Mouse (Mus musculus) heart, postnatal 25 days (tissue): ENCODE data around the gene Galnt2. TPM values are rescaled to one million over a fixed set of nuclear protein-coding genes. Genes with fewer than 3 reads are reported as not detected.

Experiments used
- DNase-seq: peaks from one replicate; pipeline ENCODE4 v3.0.0; 2022; ENCODE audit warnings: low spot score
- intact Hi-C: fragments of 180-260 bp; cut with DNase I; formaldehyde crosslinking; loops from one replicate; pipeline ENCODE4 v1.15.1; 2025
- total RNA-seq, 2 experiments: library from RNA; stranded (reverse); gene quantifications; 2 replicates each; pipeline ENCODE4 v1.2.3; 2021

Galnt2 gene
- total RNA-seq, 2 experiments from 2014 or later = 37.7 to 41.6 TPM

DNA sequence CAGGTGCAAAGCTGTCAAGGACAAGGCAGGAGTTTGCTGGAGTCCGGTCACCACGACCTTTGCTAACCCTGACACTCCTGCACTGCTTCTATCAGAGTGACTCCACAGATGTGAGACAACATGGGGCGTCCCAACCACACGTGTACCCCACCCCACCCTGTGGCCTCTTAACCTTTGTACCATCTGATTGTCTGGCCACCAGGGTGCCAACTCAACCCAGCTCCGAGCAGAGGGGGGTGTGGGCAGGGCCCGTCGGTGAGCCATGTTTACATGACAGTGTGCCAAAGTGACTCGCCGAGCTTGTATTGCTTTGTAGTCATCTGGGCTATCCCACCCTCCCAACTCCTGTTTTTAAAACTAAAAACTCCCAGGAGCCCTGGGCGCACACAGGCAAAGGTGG lies 113.9 kb downstream of the Galnt2 start:
- DNase-seq = no peak
- intact Hi-C loops = loop anchor here (5.0 kb wide), 3 partner anchors 53 to 423 kb away; no protein-coding TSS in a partner anchor

- DNase-seq = no peak
- intact Hi-C loops = loop anchor here (2.0 to 5.0 kb wide), 4 partner anchors 55 to 425 kb away; no protein-coding TSS in a partner anchor
Observed at GRCm38 (mm10) chr8:124346852-124347523, 115.8 kb downstream of the Galnt2 start.

GRCm38 (mm10) chr8:124348087-124348486 lies 116.9 kb downstream of the Galnt2 start:
- intact Hi-C loops = loop anchor here (5.0 kb wide), 3 partner anchors 56 to 426 kb away; no protein-coding TSS in a partner anchor
- no peak for DNase-seq

- DNase-seq = peak; percentile 39
- intact Hi-C loops = loop anchor here (1.0 to 5.0 kb wide), 5 partner anchors 57 to 557 kb away; no protein-coding TSS in a partner anchor
Observed at GRCm38 (mm10) chr8:124349663-124350062, 118.5 kb downstream of the Galnt2 start.

GRCm38 (mm10) chr8:124351636-124352035 lies 120.4 kb downstream of the Galnt2 start:
- no peak for DNase-seq
- intact Hi-C loops = loop anchor here (5.0 kb wide), 1 partner anchor 559 kb away; no protein-coding TSS in a partner anchor

DNA sequence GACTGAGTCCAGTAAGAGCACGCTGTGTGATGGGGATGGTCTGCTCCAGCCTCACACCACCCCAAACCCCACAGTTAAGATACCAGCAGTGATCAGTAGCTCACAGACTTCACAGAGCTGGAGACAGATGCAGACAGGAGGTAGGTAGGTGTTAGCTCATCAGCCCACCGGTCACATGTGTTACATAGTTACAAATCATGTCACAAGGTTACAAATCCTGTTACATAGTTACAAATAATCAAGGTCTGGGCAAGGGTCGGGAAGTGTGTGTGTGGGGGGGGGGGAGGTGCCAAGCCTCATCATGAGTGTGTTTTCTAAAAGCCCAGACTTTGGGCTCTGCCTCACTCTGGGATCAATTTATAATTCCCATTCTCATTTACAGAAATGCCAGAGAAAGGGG lies 129.7 kb downstream of the Galnt2 start:
- no peak for DNase-seq
- intact Hi-C loops = no loop called here

DNA sequence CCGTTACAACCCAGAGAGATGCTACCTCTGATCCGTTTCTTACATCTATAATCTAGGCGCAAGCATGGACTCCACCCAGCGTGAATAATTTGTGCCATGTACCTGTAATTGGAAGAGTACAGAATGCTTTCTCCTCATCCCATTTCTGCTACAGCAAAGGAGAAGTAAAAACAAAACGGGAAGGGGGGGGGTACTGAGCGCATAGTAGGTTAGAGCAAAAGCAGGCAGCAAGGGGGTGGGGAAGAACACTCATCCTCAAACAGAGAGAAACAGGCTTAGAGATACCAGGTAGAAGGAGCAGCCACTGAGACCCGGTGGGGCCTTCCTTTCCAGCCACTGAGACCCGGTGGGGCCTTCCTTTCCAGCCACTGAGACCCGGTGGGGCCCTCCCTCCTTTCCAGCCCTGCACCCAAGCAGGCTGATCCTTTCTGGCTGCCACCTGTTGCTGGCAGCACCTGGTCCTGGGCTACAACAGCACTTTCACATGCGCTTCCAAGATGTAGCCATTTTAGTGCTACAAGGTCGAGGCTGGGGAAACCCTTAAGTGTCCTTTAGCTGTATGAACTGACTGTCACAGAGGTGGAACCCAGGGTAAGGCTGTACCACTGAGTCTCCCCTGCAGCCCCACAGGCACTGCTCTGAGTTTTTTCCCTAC lies 130.7 kb downstream of the Galnt2 start:
- intact Hi-C loops = no loop called here
- no peak for DNase-seq

DNA sequence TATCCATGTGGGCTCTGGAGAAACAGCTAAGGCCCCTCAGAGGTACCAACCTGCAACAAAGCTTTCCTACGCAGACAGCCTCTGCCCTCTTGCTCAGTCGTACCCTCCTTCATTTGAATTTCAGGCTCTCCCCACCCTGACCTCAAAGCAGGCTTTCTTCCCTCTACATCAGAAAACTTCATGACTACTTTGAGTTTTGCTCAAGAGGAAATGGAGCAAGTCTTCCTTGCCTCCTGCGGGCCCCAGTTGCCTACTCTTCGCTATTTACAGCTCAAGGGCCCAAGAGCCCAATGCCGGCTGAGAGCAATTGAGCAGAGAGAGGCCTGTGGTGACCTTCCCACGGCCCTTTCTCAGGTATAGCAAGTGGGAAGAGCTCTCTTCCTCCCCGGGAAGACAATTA lies 131.4 kb downstream of the Galnt2 start:
- intact Hi-C loops = no loop called here
- DNase-seq = no peak

DNA sequence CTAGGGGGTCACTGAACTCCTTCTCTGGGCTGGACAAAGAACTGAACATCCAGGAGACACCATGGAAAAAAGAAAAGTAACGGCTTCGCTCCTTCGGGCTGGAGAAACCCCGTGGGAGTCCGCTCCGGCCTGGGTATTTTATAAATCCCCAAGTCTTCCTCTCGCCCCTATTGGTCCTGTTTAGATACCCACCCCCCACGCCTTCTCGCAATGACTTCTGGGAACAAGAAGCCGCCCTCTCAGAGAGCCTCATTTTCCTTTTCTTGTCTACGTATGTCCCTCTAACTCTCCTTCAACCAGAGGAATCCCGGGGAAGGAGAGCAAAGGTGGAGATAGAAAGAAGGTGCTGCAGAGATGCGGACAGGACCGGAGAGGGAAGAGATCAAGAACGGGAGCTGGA lies 132.1 kb downstream of the Galnt2 start:
- DNase-seq = no peak
- intact Hi-C loops = no loop called here

GRCm38 (mm10) chr8:124368213-124368612 lies 137.0 kb downstream of the Galnt2 start:
- DNase-seq = no peak
- intact Hi-C loops = no loop called here

DNA sequence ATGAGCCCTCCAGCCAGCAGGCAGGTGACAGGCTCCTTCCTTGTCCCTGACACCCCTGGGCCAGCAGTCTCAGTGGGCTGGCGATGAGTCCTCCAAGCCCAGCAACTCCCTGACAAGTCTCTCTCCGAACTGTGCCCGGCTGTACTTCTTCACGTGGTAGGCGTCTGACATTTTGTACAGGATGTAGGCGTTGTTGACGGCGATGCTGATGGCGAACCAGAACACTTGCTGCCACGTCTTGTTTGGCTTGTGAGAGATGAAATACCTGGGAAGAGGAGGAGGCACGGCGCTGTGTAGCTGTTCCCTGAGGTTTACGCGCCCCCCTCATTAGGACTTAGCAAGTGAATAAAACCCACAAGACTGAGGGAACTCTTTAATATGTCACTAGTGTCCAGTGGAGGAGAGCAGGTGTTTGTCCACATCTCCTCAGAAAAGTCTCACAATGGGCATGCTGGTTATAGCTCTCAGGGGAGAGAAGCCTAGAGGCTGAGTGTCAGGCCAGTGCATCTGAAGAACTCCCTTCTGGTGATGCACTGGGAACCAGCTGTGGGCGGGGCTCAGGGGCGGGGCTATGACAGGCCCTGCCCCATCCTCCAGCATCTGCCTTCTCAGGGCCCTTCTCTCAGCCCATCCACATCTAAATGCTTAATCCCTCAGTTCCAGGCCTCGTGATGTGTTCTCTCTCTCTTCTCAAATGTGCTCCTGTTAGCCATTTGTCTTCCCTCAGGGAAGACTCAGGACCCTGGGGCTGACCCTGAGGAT lies 139.4 kb downstream of the Galnt2 start:
- intact Hi-C loops = no loop called here
- DNase-seq = no peak

DNA sequence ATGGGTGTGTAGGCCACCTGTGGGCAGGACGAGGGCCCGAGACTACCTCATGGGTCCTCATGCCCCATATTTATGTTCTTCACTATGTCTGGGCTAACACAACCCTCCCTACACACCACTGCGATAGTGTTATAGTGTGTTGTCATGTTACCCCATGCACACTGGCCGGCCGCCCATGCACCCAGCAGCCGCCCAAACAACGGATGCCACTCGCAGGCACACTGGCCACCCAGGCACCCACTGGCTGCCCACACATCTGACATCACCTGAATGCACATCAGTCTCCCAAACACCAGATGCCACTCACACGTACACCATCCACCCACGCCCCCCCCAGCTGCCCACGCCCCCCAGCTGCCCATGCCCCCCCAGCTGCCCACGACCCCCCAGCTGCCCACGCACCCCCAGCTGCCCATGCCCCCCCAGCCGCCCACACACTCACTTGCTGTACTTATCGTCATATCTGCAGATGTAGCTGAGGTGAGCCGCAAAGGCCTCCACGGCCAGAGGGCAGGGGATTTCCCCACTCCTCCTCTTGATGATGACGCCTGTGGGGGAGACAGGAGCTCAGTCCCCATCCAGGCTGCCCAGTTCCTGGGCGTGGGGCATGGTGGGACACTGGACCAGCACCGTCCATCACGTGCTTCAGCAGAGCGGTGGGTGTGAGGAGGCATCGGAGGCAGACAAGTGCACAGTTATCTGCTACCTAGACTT lies 140.4 kb downstream of the Galnt2 start:
- no peak for DNase-seq
- intact Hi-C loops = no loop called here

DNA sequence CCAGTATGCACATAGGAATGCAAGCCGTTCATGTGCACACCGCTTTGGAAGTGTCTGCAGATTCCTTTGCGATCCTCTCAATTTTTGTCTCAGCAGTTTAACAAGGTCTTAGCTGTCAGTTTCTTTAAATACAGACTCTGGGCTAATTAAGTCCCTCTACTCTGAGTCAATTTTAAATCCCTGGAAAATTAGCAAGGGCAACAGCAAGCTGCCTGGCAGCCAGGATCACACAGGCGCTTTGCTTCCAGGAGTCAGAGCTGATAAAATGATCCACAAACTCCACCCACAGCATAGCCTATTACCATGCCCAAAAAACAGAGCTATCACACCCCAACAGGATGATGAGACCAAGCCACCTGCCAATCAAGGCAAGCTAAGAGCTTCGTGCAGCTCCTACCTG lies 142.6 kb downstream of the Galnt2 start:
- no peak for DNase-seq
- intact Hi-C loops = no loop called here

DNA sequence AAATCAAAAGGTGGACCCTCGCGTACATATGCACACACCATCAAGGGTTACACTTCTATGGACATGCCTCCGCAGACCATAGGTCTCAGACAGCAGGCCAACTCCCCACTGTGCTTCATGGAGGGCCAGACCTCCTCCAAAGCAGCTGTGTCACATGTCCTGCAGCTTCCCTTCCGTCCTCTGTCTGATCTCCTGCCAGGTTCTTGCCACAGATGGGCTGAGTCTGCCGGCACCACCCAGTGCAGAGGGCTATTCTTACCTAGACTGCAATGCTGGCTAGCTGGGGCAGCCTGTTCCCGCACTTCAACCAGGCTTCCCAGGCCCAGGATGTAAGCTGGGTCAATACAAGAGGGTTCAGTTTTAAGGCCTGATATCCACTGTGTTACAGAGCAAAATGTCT lies 144.0 kb downstream of the Galnt2 start:
- no peak for DNase-seq
- intact Hi-C loops = no loop called here

DNA sequence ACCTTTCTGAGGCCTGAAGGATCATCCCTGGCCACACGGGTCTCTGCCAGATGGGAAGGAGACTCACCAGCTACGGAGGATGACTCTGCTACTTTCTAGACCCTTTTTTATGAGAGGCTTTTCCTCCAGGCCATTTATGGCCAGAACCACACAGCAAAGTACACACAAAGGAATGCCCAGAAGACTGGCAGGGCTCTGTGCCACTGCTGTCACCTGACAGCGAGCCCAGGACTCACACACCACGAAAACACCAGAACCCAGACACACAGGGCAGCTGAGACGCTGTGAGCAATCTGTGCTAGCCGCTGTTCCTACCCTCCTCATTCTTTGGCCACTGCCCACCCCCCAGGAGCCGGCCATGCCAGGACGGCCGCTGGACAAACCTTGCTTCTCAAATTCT lies 144.5 kb downstream of the Galnt2 start:
- no peak for DNase-seq
- intact Hi-C loops = no loop called here

GRCm38 (mm10) chr8:124376406-124376805 lies 145.2 kb downstream of the Galnt2 start:
- intact Hi-C loops = no loop called here
- no peak for DNase-seq

DNA sequence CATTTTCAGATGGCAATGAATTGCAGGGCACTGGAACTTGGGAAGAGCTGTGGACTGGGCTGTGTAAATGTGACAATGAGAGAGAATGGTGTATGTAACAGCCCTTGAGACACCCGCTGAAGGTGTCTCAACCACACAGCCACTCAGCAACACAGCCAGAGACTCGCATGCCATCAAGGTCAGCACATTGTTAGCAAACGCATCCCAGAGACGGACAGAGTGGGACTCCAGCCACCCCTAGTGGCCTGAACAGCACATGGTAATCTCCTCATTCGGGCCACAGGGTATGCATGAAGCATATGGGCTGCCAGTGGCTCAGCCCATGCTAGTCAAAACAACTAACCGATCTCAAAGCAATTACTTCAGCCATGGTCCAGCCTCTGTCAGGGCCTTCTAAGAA lies 148.1 kb downstream of the Galnt2 start:
- intact Hi-C loops = no loop called here
- no peak for DNase-seq

DNA sequence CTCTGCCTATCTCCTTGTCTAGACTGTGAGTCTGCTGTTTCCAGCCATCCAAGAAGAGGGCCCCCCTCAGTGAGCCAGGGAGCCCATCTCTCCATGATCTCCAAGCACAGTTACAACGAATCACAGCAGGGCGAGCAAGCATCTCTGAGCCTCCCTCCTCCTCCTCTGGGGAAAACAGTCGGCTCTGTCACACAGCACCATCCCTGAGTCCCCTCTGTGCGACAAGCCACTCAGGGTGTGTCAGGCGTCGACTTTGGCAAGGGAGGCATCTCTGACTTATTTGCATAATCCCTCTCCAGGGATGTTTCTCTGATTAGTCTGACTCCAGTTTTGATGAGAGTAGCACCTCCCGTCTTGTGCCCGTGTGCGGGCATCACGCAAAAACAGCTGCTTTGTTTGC lies 151.0 kb downstream of the Galnt2 start:
- DNase-seq = no peak
- intact Hi-C loops = no loop called here

GRCm38 (mm10) chr8:124384336-124384735 lies 153.1 kb downstream of the Galnt2 start:
- no peak for DNase-seq
- intact Hi-C loops = no loop called here

DNA sequence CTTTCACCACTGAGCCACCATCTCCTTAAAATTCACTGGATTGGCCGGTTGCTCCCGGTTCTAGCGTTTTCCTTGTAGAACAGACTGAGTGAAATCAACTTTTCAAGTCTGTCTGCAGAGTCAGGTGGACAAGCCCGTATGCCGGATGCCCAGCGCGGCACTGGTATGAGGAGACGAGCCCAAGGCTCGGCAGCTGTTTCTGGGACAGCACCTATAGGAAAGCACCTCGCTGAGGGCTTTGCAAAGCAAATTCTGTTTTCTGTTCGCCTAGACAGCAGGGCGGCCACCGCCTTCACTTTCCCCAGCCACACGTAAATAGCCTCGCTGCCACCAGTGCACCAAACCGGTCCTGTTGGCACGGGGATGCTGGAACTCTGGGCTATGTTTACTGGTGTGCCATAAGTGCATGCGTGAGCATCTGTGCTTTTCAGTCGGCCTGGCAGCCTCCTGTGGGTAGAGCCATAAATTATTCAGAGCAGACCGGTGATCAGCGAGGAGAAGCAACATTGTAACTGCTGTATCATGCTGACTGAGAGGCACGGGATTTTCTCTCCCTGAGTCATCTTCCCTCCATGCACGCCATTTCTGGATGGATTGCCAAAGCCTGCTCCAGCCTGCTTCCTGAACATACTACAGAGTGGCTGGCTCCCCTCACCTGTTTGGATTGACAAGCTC lies 155.2 kb downstream of the Galnt2 start:
- no peak for DNase-seq

More for the DNA sequence above, 155.2 kb downstream of the Galnt2 start:
- intact Hi-C loops = no loop called here
